Mouse (Mus musculus) hindbrain, postnatal 0 days (tissue): ENCODE data around the gene Ltbp2. TPM values are rescaled to one million over a fixed set of nuclear protein-coding genes. Genes with fewer than 3 reads are reported as not detected.
A peak's percentile ranks its signal among the peaks of the same experiment; 100 is the strongest.

Experiments used
- ATAC-seq: fragments of 200-750 bp; cut with Nextera tagmentation; 2 replicates; pipeline ENCODE4 v1.8.0; 2017; ENCODE audit warnings: mild to moderate bottlenecking, moderate TSS enrichment, moderate library complexity
- DNase-seq: peaks from one replicate; pipeline ENCODE4 v3.0.0-alpha.2; 2015; ENCODE audit warnings: low spot score
- H3K27ac ChIP-seq: fragments of 300-500 bp; sonication (generic); 2 replicates; pipeline ENCODE4 v1.5.1; 2014; ENCODE audit warnings: mild to moderate bottlenecking
- H3K27me3 ChIP-seq: fragments of 300-500 bp; sonication (generic); 2 replicates; pipeline ENCODE4 v1.6.1; 2014; ENCODE audit warnings: low read length, mixed read lengths; ENCODE audit not compliant: insufficient read depth
- H3K36me3 ChIP-seq: fragments of 300-500 bp; sonication (generic); 2 replicates; pipeline ENCODE4 v1.6.1; 2014; ENCODE audit warnings: low read length, mixed read lengths; ENCODE audit not compliant: insufficient read depth
- H3K4me1 ChIP-seq: fragments of 300-500 bp; sonication (generic); 2 replicates; pipeline ENCODE4 v1.6.1; 2014; ENCODE audit warnings: antibody characterized with exemption, low read length, mixed read lengths; ENCODE audit not compliant: insufficient read depth
- H3K4me2 ChIP-seq: fragments of 300-500 bp; sonication (generic); 2 replicates; pipeline ENCODE4 v1.6.1; 2014; ENCODE audit warnings: low read depth, mild to moderate bottlenecking, low read length, moderate library complexity, mixed read lengths
- H3K4me3 ChIP-seq: fragments of 300-500 bp; sonication (generic); 2 replicates; pipeline ENCODE4 v1.5.1; 2014; ENCODE audit warnings: low read length
- H3K9ac ChIP-seq: fragments of 300-500 bp; sonication (generic); replicated peaks from 2 replicates; pipeline ENCODE4 v1.6.1; 2014; ENCODE audit warnings: mild to moderate bottlenecking, low read length, moderate library complexity, mixed read lengths
- H3K9me3 ChIP-seq: fragments of 300-500 bp; sonication (generic); 2 replicates; pipeline ENCODE4 v1.6.1; 2016; ENCODE audit warnings: low read length, mixed read lengths
- CTCF ChIP-seq: IDR thresholded peaks from 2 replicates; pipeline ENCODE4 v1.5.1; 2016; ENCODE audit warnings: antibody characterized with exemption, control low read depth, low read depth
- WGBS: fragments of 180-500 bp; shearing (Covaris S2); extraction: QIAGEN DNeasy Blood & Tissue Kit; methylation state at CpG from one replicate; pipeline ENCODE4 v1.1.7; 2014; 5-methylcytosine and 5-hydroxymethylcytosine counted together
- polyA plus RNA-seq: library from polyadenylated mRNA; unstranded; fragments of >200 nt; fragmentation: Nextera tagmentation; extraction: Ambion mirVana; gene quantifications from 2 replicates; pipeline ENCODE4 v1.2.1, GENCODE M21; 2015
- total RNA-seq: library from RNA; depleted of rRNA; stranded (reverse); fragments of >200 nt; gene quantifications from 2 replicates; pipeline ENCODE4 v1.2.3, GENCODE M21; 2014

The Ltbp2 gene
- total and polyA plus RNA-seq, 2 experiments from 2014 or later: 0.21 to 2.9 TPM

DNA sequence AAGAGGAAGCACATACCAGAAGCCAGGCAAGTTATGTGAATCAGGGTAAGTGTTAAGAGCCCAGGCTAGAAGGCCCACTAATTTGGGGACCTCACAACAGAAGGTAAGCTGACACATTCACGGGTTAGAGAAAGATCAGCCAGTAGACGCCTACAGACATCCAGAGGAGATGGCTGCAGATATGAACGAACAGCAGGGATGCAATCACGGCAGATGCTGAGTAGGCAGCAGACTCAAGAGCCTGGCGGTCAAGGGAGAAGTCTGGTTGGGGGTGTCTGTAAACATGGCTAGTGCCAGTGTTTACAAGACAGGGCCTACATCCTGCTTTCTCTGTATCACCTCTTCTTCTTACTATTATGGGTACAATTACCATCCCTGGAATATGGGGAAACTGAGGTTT lies 13.1 kb downstream of the Ltbp2 start:
- no peak for ATAC-seq
- Histone ChIP-seq H3K36me3 (no peaks in the 10 kb centered on the region), H3K4me2 (no peak overlapping the region), H3K9me3 (no peaks in the 10 kb centered on the region), H3K27me3 (no peaks in the 10 kb centered on the region), H3K9ac (no peak overlapping the region), H3K27ac (no peak overlapping the region), H3K4me1 (no peaks in the 10 kb centered on the region), H3K4me3 (no peak overlapping the region)
- WGBS: 86% methylated on average over 5 of the region's 5 CpGs
- DNase-seq: no peak
- no peak for TF ChIP-seq CTCF

DNA sequence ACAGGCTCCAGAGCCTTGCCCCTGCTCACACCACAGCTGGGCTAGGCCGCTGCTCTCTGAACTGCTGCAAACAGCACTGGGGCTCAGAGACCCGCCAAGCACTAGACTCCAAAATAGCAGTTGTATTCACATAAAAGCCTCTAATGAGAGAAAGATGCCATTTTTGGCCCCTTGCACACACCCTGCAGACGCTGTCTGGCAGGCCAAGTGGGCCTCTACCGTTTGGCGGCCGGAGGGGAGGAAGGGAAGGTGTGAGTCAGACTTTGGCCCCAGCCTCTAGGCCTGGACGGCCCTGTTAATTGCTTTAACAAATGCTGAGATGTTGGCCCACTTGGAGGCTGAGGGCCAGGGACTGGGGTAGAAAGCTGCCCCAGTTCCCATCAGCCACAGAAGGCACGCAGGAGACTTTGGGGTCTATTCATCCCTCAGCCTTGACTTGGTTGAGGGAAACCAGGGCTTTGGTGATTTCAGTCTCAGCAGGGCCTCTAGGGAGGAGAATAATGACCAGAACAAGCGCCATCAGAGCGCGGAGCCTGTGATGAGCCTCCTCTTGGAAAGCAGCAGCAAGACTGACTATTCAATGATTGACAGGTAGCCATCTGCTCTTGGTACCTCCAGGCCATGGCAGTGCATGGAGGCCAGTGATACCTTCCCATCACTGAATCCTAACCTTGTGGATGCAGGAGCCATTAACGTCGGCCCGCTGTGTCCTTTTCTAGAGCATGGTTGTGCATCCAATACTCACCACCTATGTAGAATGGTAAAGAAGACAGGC lies 14.0 kb downstream of the Ltbp2 start:
- no peak for ATAC-seq

DNA sequence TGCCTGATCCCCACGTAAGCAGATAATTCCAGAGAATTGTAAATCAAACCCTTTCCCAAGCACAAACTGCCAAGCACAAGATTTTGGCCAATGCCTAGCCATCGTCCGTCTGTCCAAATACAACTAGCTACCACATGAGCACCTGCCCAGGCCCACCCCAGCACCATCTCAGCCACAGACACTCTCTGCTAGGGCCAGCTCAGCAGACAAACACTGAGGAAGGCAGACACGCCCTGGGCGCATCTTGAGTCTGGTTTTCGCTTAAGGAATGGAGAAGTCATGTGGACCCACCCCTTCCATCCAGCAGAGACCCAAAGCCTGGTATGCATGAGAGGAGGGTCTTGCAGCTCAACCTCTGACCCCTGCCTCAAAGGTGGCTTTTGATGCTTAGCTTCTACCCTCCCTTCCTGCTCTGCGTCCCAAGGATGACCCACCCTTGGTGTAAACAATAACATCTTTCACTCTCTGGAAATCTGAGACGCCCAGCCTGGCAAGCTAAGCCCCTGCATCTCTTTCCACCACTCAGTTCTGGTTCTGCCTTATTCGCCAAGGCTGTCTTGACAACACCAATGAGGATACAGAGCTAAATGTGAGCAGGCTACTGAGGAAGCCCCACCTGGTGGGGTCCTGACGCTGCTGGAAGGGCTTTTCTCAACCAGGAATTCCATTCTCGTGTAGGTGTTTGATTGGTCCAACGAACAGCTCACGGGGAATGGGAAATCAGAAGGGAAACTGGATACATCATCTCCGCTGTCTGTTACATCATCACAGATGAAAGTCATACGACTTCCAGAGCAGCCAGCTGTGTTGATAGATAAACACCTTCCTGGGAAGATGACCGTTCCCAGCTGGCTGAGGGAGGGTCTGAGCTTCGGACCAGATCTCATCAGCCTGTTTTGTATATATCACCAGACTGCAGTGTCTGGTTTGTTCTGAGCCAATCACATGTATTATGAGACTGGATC lies 17.9 kb downstream of the Ltbp2 start:
- no peak overlapping the region for H3K4me3 ChIP-seq
- WGBS: 73% methylated on average over 17 of the region's 17 CpGs
- no peak overlapping the region for H3K27ac ChIP-seq
- H3K4me2 ChIP-seq: no peak overlapping the region
- no peaks in the 10 kb centered on the region for H3K4me1 ChIP-seq
- ATAC-seq (no peak), DNase-seq (no peak)
- no peak overlapping the region for H3K9ac ChIP-seq
- H3K9me3 ChIP-seq: no peaks in the 10 kb centered on the region
- H3K27me3 ChIP-seq: no peaks in the 10 kb centered on the region
- no peaks in the 10 kb centered on the region for H3K36me3 ChIP-seq
- no peak for TF ChIP-seq CTCF

More for the DNA sequence above, 14.0 kb downstream of the Ltbp2 start:
- Histone ChIP-seq H3K4me3 (no peak overlapping the region), H3K9me3 (no peaks in the 10 kb centered on the region), H3K9ac (no peak overlapping the region), H3K36me3 (no peaks in the 10 kb centered on the region), H3K27ac (no peak overlapping the region), H3K4me1 (no peaks in the 10 kb centered on the region), H3K27me3 (no peaks in the 10 kb centered on the region), H3K4me2 (no peak overlapping the region)
- WGBS: 88% methylated on average over 14 of the region's 14 CpGs
- DNase-seq: peak; percentile 11
- TF ChIP-seq CTCF: no peak

DNA sequence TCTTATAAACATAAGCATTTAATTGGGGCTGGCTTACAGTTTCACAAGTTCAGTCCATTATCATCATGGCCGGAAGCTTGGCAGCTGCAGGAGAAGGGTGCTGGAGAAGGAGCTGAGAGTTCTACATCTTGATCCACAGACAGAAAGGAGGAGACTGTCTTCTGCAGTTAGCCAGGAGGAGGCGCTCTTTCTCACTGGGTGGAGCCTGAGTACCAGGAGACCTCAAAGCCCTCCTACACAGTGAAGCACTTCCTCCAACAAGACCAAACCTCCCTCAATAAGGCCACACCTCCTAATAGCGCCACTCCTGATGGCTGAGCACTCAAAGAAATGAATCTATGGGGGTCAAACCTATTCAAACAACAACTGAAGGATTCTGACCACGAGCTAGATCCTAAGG lies 18.6 kb downstream of the Ltbp2 start:
- no peaks in the 10 kb centered on the region for H3K27me3 ChIP-seq
- DNase-seq (no peak), ATAC-seq (no peak)
- 0 out of 2 replicates have a peak, but pooled peaks have one; percentile 7 for TF ChIP-seq CTCF
- WGBS: 76% methylated on average over 4 of the region's 4 CpGs
- H3K4me2 ChIP-seq: no peak overlapping the region
- no peaks in the 10 kb centered on the region for H3K36me3 ChIP-seq
- H3K9ac ChIP-seq: no peak overlapping the region
- H3K4me3 ChIP-seq: no peak overlapping the region
- H3K9me3 ChIP-seq: no peaks in the 10 kb centered on the region
- H3K4me1 ChIP-seq: no peaks in the 10 kb centered on the region
- H3K27ac ChIP-seq: no peak overlapping the region

DNA sequence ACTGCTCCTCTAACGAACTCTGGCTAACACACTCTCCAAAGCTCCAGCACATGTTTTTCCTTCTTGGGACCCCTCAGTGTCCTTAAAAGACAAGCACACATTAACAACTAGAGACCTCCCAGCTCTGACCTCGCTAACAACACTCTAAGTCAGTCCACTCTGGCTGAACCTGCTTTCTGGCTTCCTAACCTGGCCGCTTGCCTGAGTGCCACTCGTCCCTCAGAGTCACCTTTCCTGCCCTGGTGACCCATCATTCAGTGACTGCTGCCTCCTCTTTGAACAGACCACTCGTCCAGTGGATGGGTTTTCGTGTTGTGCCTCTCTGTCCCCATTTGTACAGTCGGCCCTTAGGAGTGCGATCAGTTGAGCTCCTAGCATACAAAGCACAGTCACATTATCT lies 19.8 kb downstream of the Ltbp2 start:
- Histone ChIP-seq H3K4me2 (no peak overlapping the region), H3K36me3 (no peaks in the 10 kb centered on the region), H3K4me1 (no peaks in the 10 kb centered on the region), H3K9me3 (no peaks in the 10 kb centered on the region), H3K27me3 (no peaks in the 10 kb centered on the region), H3K27ac (no peak overlapping the region), H3K9ac (no peak overlapping the region), H3K4me3 (no peak overlapping the region)
- ATAC-seq: no peak
- DNase-seq: no peak
- no peak for TF ChIP-seq CTCF
- 86% methylated on average over 8 of the region's 8 CpGs for WGBS

DNA sequence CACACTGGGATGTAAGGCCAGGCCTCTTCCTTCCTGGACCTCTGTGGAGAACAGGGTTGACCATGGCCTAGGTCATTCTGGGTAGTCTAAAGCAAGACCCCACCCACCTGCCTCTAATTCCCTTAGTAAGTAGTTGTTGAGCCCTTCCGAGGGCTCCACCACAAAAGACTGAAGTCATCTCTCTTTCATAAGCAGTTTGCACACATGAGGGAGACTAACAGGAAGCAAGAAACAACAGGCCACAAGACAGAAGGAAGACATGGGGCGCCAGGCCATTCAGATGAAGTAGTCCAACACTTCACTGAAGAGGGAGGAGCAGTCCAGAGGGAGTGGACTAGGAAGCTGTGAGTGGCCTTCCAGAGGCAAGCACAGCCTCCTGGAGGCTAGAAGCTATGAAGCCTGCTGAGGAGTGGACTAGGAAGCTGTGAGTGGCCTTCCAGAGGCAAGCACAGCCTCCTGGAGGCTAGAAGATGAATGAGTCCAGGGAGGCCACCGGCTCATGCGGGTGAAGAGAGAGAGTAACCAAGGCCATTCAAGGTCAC lies 21.2 kb downstream of the Ltbp2 start:
- no peak overlapping the region for H3K4me3 ChIP-seq
- no peaks in the 10 kb centered on the region for H3K36me3 ChIP-seq
- DNase-seq (no peak), ATAC-seq (no peak)
- no peaks in the 10 kb centered on the region for H3K27me3 ChIP-seq
- no peak for TF ChIP-seq CTCF
- WGBS: 90% methylated on average over 4 of the region's 4 CpGs
- no peak overlapping the region for H3K27ac ChIP-seq
- no peak overlapping the region for H3K9ac ChIP-seq
- H3K4me1 ChIP-seq: no peaks in the 10 kb centered on the region
- no peaks in the 10 kb centered on the region for H3K9me3 ChIP-seq
- H3K4me2 ChIP-seq: no peak overlapping the region
